Mouse (Mus musculus): Measurements from ENCODE around the gene Adcy1. TPM values are rescaled to one million over a fixed set of nuclear protein-coding genes. Genes with fewer than 3 reads are reported as not detected.

Adcy1 gene
- polyA plus RNA-seq (2015; fragmentation: Nextera tagmentation; extraction: Ambion mirVana), result 1.1 and 1.2 TPM in 2 replicates

- Histone ChIP-seq H3K9ac (peak within 1 kb of the TSS; percentile 72), H3K36me3 (no peaks in the 10 kb centered on the region), H3K4me3 (peak within 1 kb of the TSS; percentile 64), H3K27ac (no peak within 1 kb of the TSS), H3K27me3 (peaks cover 92% of the 10 kb centered on the region), H3K9me3 (no peaks in the 10 kb centered on the region), H3K4me2 (peak within 1 kb of the TSS; percentile 94), H3K4me1 (peaks cover 31% of the 10 kb centered on the region)
- WGBS, result under 1% methylated on average over 18 of the region's 69 CpGs
- ATAC-seq (ENCODE audit: insufficient number of reproducible peaks, insufficient read depth, low FRiP score, low TSS enrichment, low read depth), result no peak
Observed at GRCm38 (mm10) chr11:7063001-7063584, at the start of gene Adcy1. Gene Adcy1 (plus strand): TSS chr11:7063489.

DNA sequence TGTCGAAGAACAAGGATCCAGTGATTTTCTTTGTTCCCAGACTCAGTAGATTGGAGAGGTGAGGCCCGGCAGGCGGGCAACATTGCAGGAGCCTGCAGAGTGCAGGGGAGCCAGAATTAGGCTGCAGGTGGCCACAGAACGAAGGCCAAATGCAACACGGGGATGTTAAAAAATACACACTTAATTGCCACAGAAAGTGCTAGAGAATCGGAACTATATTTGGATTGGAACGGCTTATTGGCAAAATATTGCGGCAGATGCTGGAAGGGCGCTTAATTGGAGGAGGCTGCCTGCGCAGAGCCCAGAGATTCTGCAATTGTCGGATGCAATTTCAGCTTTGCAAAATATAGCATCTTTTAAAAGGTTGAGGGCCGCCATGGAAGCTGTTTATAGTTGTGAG is 46.4 kb upstream of the Adcy1 start:
- no peak overlapping the region for H3K4me2 ChIP-seq
- no peak overlapping the region for H3K4me3 ChIP-seq
- no peak overlapping the region for H3K27ac ChIP-seq
- H3K27me3 ChIP-seq, result no peaks in the 10 kb centered on the region
- WGBS, result 89% methylated on average over 12 of the region's 12 CpGs
- no peaks in the 10 kb centered on the region for H3K36me3 ChIP-seq
- H3K4me1 ChIP-seq, result no peaks in the 10 kb centered on the region
- H3K9ac ChIP-seq, result no peak overlapping the region
- ATAC-seq (ENCODE audit: insufficient number of reproducible peaks, insufficient read depth, low FRiP score, low TSS enrichment, low read depth), result no peak
- H3K9me3 ChIP-seq, result no peaks in the 10 kb centered on the region

DNA sequence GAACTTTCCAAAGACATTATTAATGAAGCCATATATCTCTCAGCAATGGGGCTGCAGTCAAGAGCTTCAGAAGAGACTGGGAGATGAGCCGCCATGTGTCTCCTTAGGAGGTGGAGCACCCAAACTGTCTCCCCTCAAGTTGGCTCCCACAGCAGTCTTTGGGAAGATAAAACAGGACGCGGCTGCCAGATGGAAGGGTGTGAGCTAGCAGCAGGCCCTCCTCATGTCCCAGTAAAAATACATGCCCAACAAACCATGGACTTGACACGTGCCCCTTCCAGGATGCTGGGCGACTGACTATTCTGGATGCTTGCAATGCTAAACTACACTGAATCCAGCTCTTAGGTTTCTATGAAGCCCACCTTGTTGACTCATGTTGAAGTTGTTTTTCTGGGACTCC is 45.2 kb upstream of the Adcy1 start:
- Histone ChIP-seq H3K36me3 (no peaks in the 10 kb centered on the region), H3K9ac (no peak overlapping the region), H3K4me1 (no peaks in the 10 kb centered on the region), H3K27me3 (no peaks in the 10 kb centered on the region), H3K4me3 (no peak overlapping the region), H3K4me2 (no peak overlapping the region), H3K9me3 (no peaks in the 10 kb centered on the region), H3K27ac (no peak overlapping the region)
- WGBS, result 98% methylated on average over 5 of the region's 5 CpGs
- ATAC-seq (ENCODE audit: insufficient number of reproducible peaks, insufficient read depth, low FRiP score, low TSS enrichment, low read depth), result no peak

DNA sequence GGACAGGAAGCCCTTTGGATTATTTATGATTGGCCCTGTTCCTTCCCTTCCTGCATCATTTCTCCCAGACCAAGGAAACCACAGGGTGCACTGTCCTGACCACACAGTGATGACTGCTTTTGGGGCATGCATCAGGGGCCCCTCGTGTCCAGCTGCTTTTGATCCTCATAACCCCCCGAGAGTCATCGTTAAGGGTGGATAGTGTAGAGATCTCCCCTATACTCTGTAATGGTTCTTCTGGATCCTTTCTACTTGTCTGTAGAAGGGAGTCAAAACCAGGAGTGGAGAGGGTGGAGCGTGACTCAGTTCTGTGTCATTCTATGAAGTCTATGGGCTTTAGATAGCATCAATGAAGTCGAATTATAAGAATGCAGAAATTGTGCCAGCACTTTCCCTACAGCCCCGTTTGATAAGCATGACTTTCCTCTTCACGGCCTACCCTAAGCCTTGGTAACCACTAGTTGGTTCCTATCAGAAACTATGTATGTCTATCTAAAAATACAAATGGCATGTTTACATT is 44.2 kb upstream of the Adcy1 start:
- Histone ChIP-seq H3K27ac (no peak overlapping the region), H3K9ac (no peak overlapping the region), H3K4me2 (no peak overlapping the region), H3K36me3 (no peaks in the 10 kb centered on the region), H3K27me3 (no peaks in the 10 kb centered on the region), H3K9me3 (no peaks in the 10 kb centered on the region), H3K4me1 (no peaks in the 10 kb centered on the region), H3K4me3 (no peak overlapping the region)
- WGBS, result 85% methylated on average over 7 of the region's 7 CpGs
- no peak for ATAC-seq (ENCODE audit: insufficient number of reproducible peaks, insufficient read depth, low FRiP score, low TSS enrichment, low read depth)

DNA sequence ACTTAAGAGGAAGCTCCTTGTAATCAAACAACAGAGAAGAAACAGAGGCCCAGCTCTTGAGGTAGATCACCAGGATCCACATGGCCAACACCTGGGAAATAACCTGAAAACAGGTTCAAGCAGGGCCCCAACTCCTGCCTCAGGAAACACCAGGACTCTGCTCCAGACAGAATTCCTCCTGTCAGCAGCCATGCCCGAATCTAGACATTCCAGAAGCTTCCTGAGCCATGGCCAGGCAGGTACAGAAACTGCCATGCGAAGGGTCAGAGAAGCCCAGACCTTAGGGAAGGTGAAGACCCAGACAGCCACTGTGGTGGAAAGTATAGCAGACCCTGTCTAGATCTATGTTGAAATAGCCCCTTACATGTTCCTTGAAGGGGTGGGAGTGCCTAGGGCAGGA is 30.2 kb upstream of the Adcy1 start:
- H3K27me3 ChIP-seq, result no peaks in the 10 kb centered on the region
- no peaks in the 10 kb centered on the region for H3K36me3 ChIP-seq
- 62% methylated on average over 2 of the region's 2 CpGs for WGBS
- ATAC-seq (ENCODE audit: insufficient number of reproducible peaks, insufficient read depth, low FRiP score, low TSS enrichment, low read depth), result no peak
- no peak overlapping the region for H3K27ac ChIP-seq
- no peak overlapping the region for H3K9ac ChIP-seq
- no peak overlapping the region for H3K4me2 ChIP-seq
- no peaks in the 10 kb centered on the region for H3K9me3 ChIP-seq
- H3K4me3 ChIP-seq, result no peak overlapping the region
- H3K4me1 ChIP-seq, result no peaks in the 10 kb centered on the region

GRCm38 (mm10) chr11:7039722-7040121 is 23.6 kb upstream of the Adcy1 start:
- H3K4me2 ChIP-seq, result no peak overlapping the region
- H3K27ac ChIP-seq, result no peak overlapping the region
- H3K9ac ChIP-seq, result no peak overlapping the region
- no peak for ATAC-seq (ENCODE audit: insufficient number of reproducible peaks, insufficient read depth, low FRiP score, low TSS enrichment, low read depth)
- H3K27me3 ChIP-seq, result no peaks in the 10 kb centered on the region; the same call in 1 of the 2 replicates
- H3K9me3 ChIP-seq, result no peaks in the 10 kb centered on the region; the same call in 1 of the 2 replicates
- WGBS, result 41% methylated on average over 7 of the region's 7 CpGs
- no peak overlapping the region for H3K4me3 ChIP-seq
- H3K36me3 ChIP-seq, result no peaks in the 10 kb centered on the region
- H3K4me1 ChIP-seq, result no peaks in the 10 kb centered on the region

DNA sequence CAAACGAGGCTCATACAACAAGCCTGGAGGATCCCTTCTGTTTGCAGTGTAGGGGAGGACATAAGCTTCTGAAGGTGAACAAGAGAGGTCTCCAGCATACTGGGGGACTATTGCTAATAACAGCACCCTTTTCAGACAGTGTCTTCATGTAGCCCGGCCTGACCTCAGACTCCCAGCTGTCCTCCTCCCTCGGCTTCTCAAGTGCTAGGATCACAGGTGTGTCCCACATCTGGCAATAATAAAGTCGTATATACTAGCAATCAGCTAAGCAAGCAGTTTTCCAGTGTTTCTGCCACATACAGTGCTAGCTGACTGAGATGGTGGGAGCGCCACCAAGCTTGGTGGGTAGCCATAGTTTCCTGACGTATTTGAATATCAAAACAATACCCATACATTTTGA is 22.5 kb upstream of the Adcy1 start:
- 42% methylated on average over 6 of the region's 6 CpGs for WGBS
- no peaks in the 10 kb centered on the region; the same call in 1 of the 2 replicates for H3K27me3 ChIP-seq
- H3K4me2 ChIP-seq, result no peak overlapping the region
- H3K9me3 ChIP-seq, result no peaks in the 10 kb centered on the region; the same call in 1 of the 2 replicates
- no peaks in the 10 kb centered on the region for H3K36me3 ChIP-seq
- H3K27ac ChIP-seq, result no peak overlapping the region
- H3K4me1 ChIP-seq, result no peaks in the 10 kb centered on the region
- no peak overlapping the region for H3K9ac ChIP-seq
- no peak overlapping the region for H3K4me3 ChIP-seq
- ATAC-seq (ENCODE audit: insufficient number of reproducible peaks, insufficient read depth, low FRiP score, low TSS enrichment, low read depth), result no peak

GRCm38 (mm10) chr11:7047176-7047575 is 16.1 kb upstream of the Adcy1 start:
- H3K4me3 ChIP-seq, result no peak overlapping the region
- H3K27me3 ChIP-seq, result no peaks in the 10 kb centered on the region
- no peak for ATAC-seq (ENCODE audit: insufficient number of reproducible peaks, insufficient read depth, low FRiP score, low TSS enrichment, low read depth)
- no peak overlapping the region for H3K9ac ChIP-seq
- no peak overlapping the region for H3K4me2 ChIP-seq
- no peaks in the 10 kb centered on the region; the same call in 1 of the 2 replicates for H3K9me3 ChIP-seq
- 89% methylated on average over 2 of the region's 2 CpGs for WGBS
- no peaks in the 10 kb centered on the region for H3K4me1 ChIP-seq
- H3K36me3 ChIP-seq, result no peaks in the 10 kb centered on the region
- H3K27ac ChIP-seq, result no peak overlapping the region

- H3K4me2 ChIP-seq, result no peak overlapping the region
- no peaks in the 10 kb centered on the region for H3K36me3 ChIP-seq
- no peaks in the 10 kb centered on the region for H3K4me1 ChIP-seq
- no peaks in the 10 kb centered on the region for H3K27me3 ChIP-seq
- no peak for ATAC-seq (ENCODE audit: insufficient number of reproducible peaks, insufficient read depth, low FRiP score, low TSS enrichment, low read depth)
- H3K9ac ChIP-seq, result no peak overlapping the region
- H3K4me3 ChIP-seq, result no peak overlapping the region
- no peaks in the 10 kb centered on the region; the same call in 1 of the 2 replicates for H3K9me3 ChIP-seq
- H3K27ac ChIP-seq, result no peak overlapping the region
Observed at GRCm38 (mm10) chr11:7047584-7047983, 15.7 kb upstream of the Adcy1 start.

DNA sequence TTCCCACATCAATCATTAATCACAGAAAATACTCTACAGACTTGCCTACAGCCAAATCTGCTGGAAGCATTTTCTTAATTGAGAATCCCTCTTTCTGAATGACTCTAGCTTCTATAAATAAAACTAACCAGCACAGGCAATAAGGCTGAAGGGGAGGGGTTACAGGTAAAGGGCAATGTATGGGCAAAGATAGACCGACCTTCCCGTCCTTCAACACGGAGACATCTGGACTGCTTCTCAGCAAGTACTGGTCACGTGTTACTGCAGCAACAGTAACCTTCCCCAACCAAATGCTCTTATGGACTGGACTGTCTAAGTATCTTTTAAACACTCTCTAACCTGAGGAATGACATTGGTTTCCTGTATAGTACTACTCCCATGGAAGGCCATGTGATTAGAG is 9.6 kb upstream of the Adcy1 start:
- Histone ChIP-seq H3K9me3 (no peaks in the 10 kb centered on the region), H3K36me3 (no peaks in the 10 kb centered on the region), H3K27ac (no peak overlapping the region), H3K4me2 (no peak overlapping the region), H3K27me3 (peaks cover 49% of the 10 kb centered on the region), H3K4me3 (no peak overlapping the region), H3K9ac (no peak overlapping the region), H3K4me1 (peaks cover 14% of the 10 kb centered on the region)
- no peak for ATAC-seq (ENCODE audit: insufficient number of reproducible peaks, insufficient read depth, low FRiP score, low TSS enrichment, low read depth)
- WGBS, result 93% methylated on average over 4 of the region's 4 CpGs

GRCm38 (mm10) chr11:7054662-7055265 is 8.5 kb upstream of the Adcy1 start:
- Histone ChIP-seq H3K9ac (no peak overlapping the region), H3K27me3 (peaks cover 58% of the 10 kb centered on the region), H3K36me3 (no peaks in the 10 kb centered on the region), H3K4me1 (peaks cover 14% of the 10 kb centered on the region), H3K27ac (no peak overlapping the region), H3K4me2 (no peak overlapping the region), H3K4me3 (no peak overlapping the region), H3K9me3 (no peaks in the 10 kb centered on the region)
- 78% methylated on average over 6 of the region's 6 CpGs for WGBS
- ATAC-seq (ENCODE audit: insufficient number of reproducible peaks, insufficient read depth, low FRiP score, low TSS enrichment, low read depth), result no peak

DNA sequence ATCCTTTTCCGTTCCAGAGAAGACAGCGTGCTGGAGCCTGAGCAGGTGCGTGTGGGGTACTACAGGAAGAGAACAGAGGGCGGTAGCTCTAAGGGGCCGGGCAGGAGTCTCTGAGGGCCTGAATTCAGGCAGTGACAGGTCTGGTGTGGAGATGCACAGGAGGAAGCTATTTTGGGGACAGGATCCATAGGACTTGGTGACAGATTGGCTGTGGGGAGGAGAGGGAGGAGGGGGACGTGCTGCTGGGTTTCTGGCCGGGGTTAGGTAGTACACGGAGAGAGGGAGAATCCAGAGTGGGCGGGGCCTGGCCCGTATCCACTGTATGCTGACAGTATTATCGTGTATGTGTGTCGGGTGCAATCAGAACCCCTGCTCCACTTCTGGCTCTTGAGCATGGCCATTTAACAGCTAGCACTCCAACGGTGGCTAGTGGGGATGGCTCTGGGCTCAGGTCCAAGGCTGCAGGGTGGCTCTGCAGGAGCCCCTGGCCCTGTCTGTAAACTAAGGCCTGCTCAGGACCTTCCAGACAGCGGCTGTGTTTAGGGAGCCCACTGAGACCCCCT is 7.8 kb upstream of the Adcy1 start:
- Histone ChIP-seq H3K4me2 (peak overlapping the region; percentile 45), H3K27me3 (peaks cover 66% of the 10 kb centered on the region), H3K9me3 (no peaks in the 10 kb centered on the region), H3K36me3 (no peaks in the 10 kb centered on the region), H3K4me1 (peaks cover 14% of the 10 kb centered on the region), H3K9ac (peak overlapping the region; percentile 12; the same call in 1 of the 2 replicates), H3K4me3 (no peak overlapping the region), H3K27ac (no peak overlapping the region)
- 0 out of 2 replicates have a peak, but pooled peaks have one; percentile 62 for ATAC-seq (ENCODE audit: insufficient number of reproducible peaks, insufficient read depth, low FRiP score, low TSS enrichment, low read depth)
- 12% methylated on average over 14 of the region's 14 CpGs for WGBS

Measured in embryonic facial prominence, embryonic 13.5 days (tissue).